Comparison of ENCODE assay signal across 15 mouse cellular contexts in genomic region chr11:35024448-35024847, GRCm38 (mm10).
DNase-seq lines count a peak whose midpoint lies in the region; ATAC-seq and TF ChIP-seq lines count a peak whose summit lies in the region.
"Had no signal": no experiment of that assay in that cellular context is flagged by ENCODE, and none has a peak within 500 bp of the region (broad histone marks: within the 10 kb centered on the region; RNA-seq: fewer than 3 reads in every experiment).

No protein-coding gene starts in this region.

- DNase-seq in heart, adult 11 months, result no peak
- no peak for DNase-seq in kidney, postnatal 36 days
- no peak for DNase-seq in lung, postnatal 10 days
- no peak for DNase-seq in liver, postnatal 0 days
- DNase-seq: cerebellum, postnatal 10 days; gastrocnemius, postnatal 10 days; liver, embryonic 13.5 days; thymus, adult 2 months had no signal

- peaks cover 14% of the 10 kb centered on the region for H3K4me1 ChIP-seq in heart, embryonic 11.5 days (ENCODE audit: control insufficient read depth, insufficient read depth, low read length)
- H3K4me1 ChIP-seq in kidney, embryonic 15.5 days, result peaks cover 12% of the 10 kb centered on the region
- H3K4me1 ChIP-seq in lung, embryonic 15.5 days, result peaks cover 12% of the 10 kb centered on the region
- H3K4me1 ChIP-seq in liver, postnatal 0 days (ENCODE audit: insufficient read depth), result no peaks in the 10 kb centered on the region
- H3K4me1 ChIP-seq in hindbrain, embryonic 13.5 days (replicated peaks), result no peaks in the 10 kb centered on the region
- H3K4me1 ChIP-seq: embryonic facial prominence, embryonic 12.5 days; liver, embryonic 13.5 days; megakaryocyte, embryonic 14.5 days had no signal

- TF ChIP-seq CTCF in liver, postnatal 0 days (IDR thresholded peaks at IDR 0.05; ENCODE audit: low read depth), result no peak

- H3K4me3 ChIP-seq in heart, embryonic 11.5 days (ENCODE audit: low read depth, low read length), result no peak overlapping the region
- H3K4me3 ChIP-seq in kidney, embryonic 15.5 days (replicated peaks), result no peak overlapping the region
- H3K4me3 ChIP-seq in lung, embryonic 15.5 days, result no peak overlapping the region
- H3K4me3 ChIP-seq in liver, postnatal 0 days (ENCODE audit: low read depth, low read length), result no peak overlapping the region
- no peak overlapping the region for H3K4me3 ChIP-seq in hindbrain, embryonic 13.5 days
- H3K4me3 ChIP-seq: embryonic facial prominence, embryonic 12.5 days; liver, embryonic 13.5 days; megakaryocyte, embryonic 14.5 days had no signal

- H3K9ac ChIP-seq in heart, embryonic 11.5 days (ENCODE audit: low read depth, low read length), result no peak overlapping the region
- no peak overlapping the region for H3K9ac ChIP-seq in kidney, embryonic 15.5 days
- no peak overlapping the region for H3K9ac ChIP-seq in lung, embryonic 15.5 days
- H3K9ac ChIP-seq in liver, postnatal 0 days (replicated peaks), result no peak overlapping the region
- H3K9ac ChIP-seq in hindbrain, embryonic 13.5 days, result no peak overlapping the region
- H3K9ac ChIP-seq: embryonic facial prominence, embryonic 12.5 days; liver, embryonic 13.5 days had no signal

- no peak for TF ChIP-seq EP300 in liver, postnatal 0 days (IDR thresholded peaks at IDR 0.05; ENCODE audit: low read depth)

- H3K4me2 ChIP-seq in heart, embryonic 11.5 days, result peak overlapping the region; percentile 38
- H3K4me2 ChIP-seq in kidney, embryonic 15.5 days, result peak overlapping the region; percentile 36
- peak overlapping the region; percentile 40 for H3K4me2 ChIP-seq in lung, embryonic 15.5 days
- H3K4me2 ChIP-seq in liver, postnatal 0 days (ENCODE audit: low read depth, low read length), result peak overlapping the region; percentile 22
- H3K4me2 ChIP-seq in hindbrain, embryonic 13.5 days, result no peak overlapping the region
- H3K4me2 ChIP-seq: embryonic facial prominence, embryonic 12.5 days; liver, embryonic 13.5 days had no signal

- 0 out of 2 replicates have a peak, but pooled peaks cover 2% of the 10 kb centered on the region for H3K9me3 ChIP-seq in heart, embryonic 11.5 days (replicated peaks; ENCODE audit: control insufficient read depth, low read length)
- H3K9me3 ChIP-seq in kidney, embryonic 15.5 days (replicated peaks), result no peaks in the 10 kb centered on the region
- no peaks in the 10 kb centered on the region for H3K9me3 ChIP-seq in lung, embryonic 15.5 days
- H3K9me3 ChIP-seq in liver, postnatal 0 days (ENCODE audit: low read length), result no peaks in the 10 kb centered on the region
- H3K9me3 ChIP-seq in hindbrain, embryonic 13.5 days, result no peaks in the 10 kb centered on the region; the same call in 1 of the 2 replicates
- H3K9me3 ChIP-seq: liver, embryonic 13.5 days; megakaryocyte, embryonic 14.5 days had no signal

- no peak overlapping the region for H3K27ac ChIP-seq in heart, embryonic 11.5 days (ENCODE audit: low read depth, low read length)
- H3K27ac ChIP-seq in kidney, embryonic 15.5 days, result no peak overlapping the region
- H3K27ac ChIP-seq in lung, embryonic 15.5 days, result no peak overlapping the region
- no peak overlapping the region for H3K27ac ChIP-seq in liver, postnatal 0 days (ENCODE audit: low read depth)
- H3K27ac ChIP-seq in hindbrain, embryonic 13.5 days, result no peak overlapping the region
- H3K27ac ChIP-seq: embryonic facial prominence, embryonic 12.5 days; liver, embryonic 13.5 days had no signal

- H3K36me3 ChIP-seq in heart, embryonic 11.5 days (ENCODE audit: control insufficient read depth, insufficient read depth, low read length), result no peaks in the 10 kb centered on the region
- H3K36me3 ChIP-seq in kidney, embryonic 15.5 days, result no peaks in the 10 kb centered on the region
- no peaks in the 10 kb centered on the region for H3K36me3 ChIP-seq in lung, embryonic 15.5 days
- no peaks in the 10 kb centered on the region for H3K36me3 ChIP-seq in liver, postnatal 0 days (replicated peaks; ENCODE audit: insufficient read depth, low read length)
- H3K36me3 ChIP-seq in hindbrain, embryonic 13.5 days, result no peaks in the 10 kb centered on the region
- H3K36me3 ChIP-seq: embryonic facial prominence, embryonic 12.5 days; liver, embryonic 13.5 days had no signal

- 2% methylated on average over 7 of the region's 8 CpGs for WGBS in heart, embryonic 11.5 days (ENCODE audit: insufficient replicate concordance)
- WGBS in kidney, embryonic 15.5 days, result 12% methylated on average over 8 of the region's 8 CpGs
- 5% methylated on average over 7 of the region's 8 CpGs for WGBS in lung, embryonic 15.5 days
- WGBS in liver, postnatal 0 days (ENCODE audit: insufficient replicate concordance), result 11% methylated on average over 8 of the region's 8 CpGs
- 47% methylated on average over 8 of the region's 8 CpGs for WGBS in hindbrain, embryonic 13.5 days

- no peaks in the 10 kb centered on the region for H3K27me3 ChIP-seq in heart, embryonic 11.5 days (ENCODE audit: control insufficient read depth, insufficient read depth, low read length)
- H3K27me3 ChIP-seq in kidney, embryonic 15.5 days, result no peaks in the 10 kb centered on the region
- H3K27me3 ChIP-seq in lung, embryonic 15.5 days, result no peaks in the 10 kb centered on the region
- H3K27me3 ChIP-seq in liver, postnatal 0 days (ENCODE audit: insufficient read depth, low read length), result no peaks in the 10 kb centered on the region
- H3K27me3 ChIP-seq in hindbrain, embryonic 13.5 days, result no peaks in the 10 kb centered on the region
- H3K27me3 ChIP-seq: embryonic facial prominence, embryonic 12.5 days; liver, embryonic 13.5 days; megakaryocyte, embryonic 14.5 days had no signal

- no peak for ATAC-seq in heart, embryonic 11.5 days (replicated peaks; ENCODE audit: insufficient number of reproducible peaks, low FRiP score, low TSS enrichment)
- no peak for ATAC-seq in kidney, embryonic 15.5 days (replicated peaks; ENCODE audit: low FRiP score)
- no peak for ATAC-seq in lung, embryonic 15.5 days (ENCODE audit: borderline replicate concordance, extremely low read depth, low FRiP score, low TSS enrichment)
- ATAC-seq in liver, postnatal 0 days, result no peak
- ATAC-seq in hindbrain, embryonic 13.5 days (ENCODE audit: low FRiP score), result no peak
- ATAC-seq: midbrain, embryonic 16.5 days had no signal
